Mouse (Mus musculus) thymus, postnatal 14 days (tissue): Measurements from ENCODE around the gene Tbc1d15.
"Not testable (repeated sequence)": the region's sequence is repeated elsewhere in the genome, so short reads cannot be mapped to it uniquely, and the experiment has no call there.

Experiments used
- DNase-seq: peaks from one replicate; pipeline ENCODE4 v3.0.0; 2021

Gene Tbc1d15

GRCm38 (mm10) chr10:115241082-115241595, 10.1 kb downstream of the Tbc1d15 start:
- no peak for DNase-seq

- DNase-seq = no peak
Observed at GRCm38 (mm10) chr10:115237931-115238330, 13.3 kb downstream of the Tbc1d15 start.

GRCm38 (mm10) chr10:115236733-115237132, 14.5 kb downstream of the Tbc1d15 start:
- no peak for DNase-seq

- DNase-seq = peak; percentile 52
Observed at GRCm38 (mm10) chr10:115235501-115235900, 15.8 kb downstream of the Tbc1d15 start.

GRCm38 (mm10) chr10:115233798-115234197, 17.5 kb downstream of the Tbc1d15 start:
- DNase-seq = no peak

- DNase-seq = no peak
Observed at GRCm38 (mm10) chr10:115232513-115232912, 18.8 kb downstream of the Tbc1d15 start.

- no peak for DNase-seq
Observed at GRCm38 (mm10) chr10:115229023-115229422, 22.2 kb downstream of the Tbc1d15 start.

GRCm38 (mm10) chr10:115226586-115226985, 24.7 kb downstream of the Tbc1d15 start:
- no peak for DNase-seq

- DNase-seq = no peak
Observed at GRCm38 (mm10) chr10:115223845-115224244, 27.4 kb downstream of the Tbc1d15 start.

- DNase-seq = no peak
Observed at GRCm38 (mm10) chr10:115212916-115213580, 38.2 kb downstream of the Tbc1d15 start.

- no peak for DNase-seq
Observed at GRCm38 (mm10) chr10:115205825-115206224, 45.4 kb downstream of the Tbc1d15 start.

GRCm38 (mm10) chr10:115205284-115205683, 46.0 kb downstream of the Tbc1d15 start:
- DNase-seq = no peak

GRCm38 (mm10) chr10:115191214-115191613, 60.1 kb downstream of the Tbc1d15 start:
- no peak for DNase-seq

- no peak for DNase-seq
Observed at GRCm38 (mm10) chr10:115187390-115187789, 63.9 kb downstream of the Tbc1d15 start.

- DNase-seq = peak; percentile 79
Observed at GRCm38 (mm10) chr10:115184697-115185096, 66.6 kb downstream of the Tbc1d15 start, which contains the start of gene Tph2. Tph2 (minus strand) TSS chr10:115185022.

- no peak for DNase-seq
Observed at GRCm38 (mm10) chr10:115181034-115181433, 70.2 kb downstream of the Tbc1d15 start.

- not testable (repeated sequence) for DNase-seq
Observed at GRCm38 (mm10) chr10:115178019-115178418, 73.2 kb downstream of the Tbc1d15 start.

- no peak for DNase-seq
Observed at GRCm38 (mm10) chr10:115175591-115175991, 75.7 kb downstream of the Tbc1d15 start.

GRCm38 (mm10) chr10:115173336-115173735, 77.9 kb downstream of the Tbc1d15 start:
- no peak for DNase-seq

GRCm38 (mm10) chr10:115171351-115171818, 79.9 kb downstream of the Tbc1d15 start:
- DNase-seq = no peak

- no peak for DNase-seq
Observed at GRCm38 (mm10) chr10:115170496-115171350, 80.5 kb downstream of the Tbc1d15 start.

GRCm38 (mm10) chr10:115169410-115169809, 81.9 kb downstream of the Tbc1d15 start:
- no peak for DNase-seq

GRCm38 (mm10) chr10:115160289-115160688, 91.0 kb downstream of the Tbc1d15 start:
- no peak for DNase-seq
